Mouse (Mus musculus) myocyte (in vitro differentiated cells): Measurements from ENCODE around the gene 1700018F24Rik.

ENCODE experiments used
- CEBPB ChIP-seq: IDR thresholded peaks from 2 replicates; pipeline ENCODE4 v1.6.1; 2011; ENCODE audit warnings: mild to moderate bottlenecking, moderate library complexity; ENCODE audit not compliant: poor library complexity, insufficient read depth, severe bottlenecking
- E2F4 ChIP-seq: IDR thresholded peaks from one replicate; pipeline ENCODE4 v1.6.1; 2011; ENCODE audit warnings: mild to moderate bottlenecking, control low read depth, moderate library complexity; ENCODE audit not compliant: insufficient read depth
- POLR2A ChIP-seq: IDR thresholded peaks from one replicate; pipeline ENCODE4 v1.6.1; 2011; ENCODE audit warnings: low read depth, mild to moderate bottlenecking, control low read depth, moderate library complexity; ENCODE audit not compliant: insufficient read length
- REST ChIP-seq: IDR thresholded peaks from one replicate; pipeline ENCODE4 v1.6.1; 2011; ENCODE audit warnings: mild to moderate bottlenecking, control low read depth, moderate library complexity; ENCODE audit not compliant: insufficient read depth, insufficient read length
- TCF12 ChIP-seq: IDR thresholded peaks from one replicate; pipeline ENCODE4 v1.6.1; 2011; ENCODE audit warnings: mild to moderate bottlenecking, control low read depth; ENCODE audit not compliant: poor library complexity, insufficient read depth, severe bottlenecking
- USF1 ChIP-seq: IDR thresholded peaks from one replicate; pipeline ENCODE4 v1.6.1; 2011; ENCODE audit warnings: low read depth, mild to moderate bottlenecking, control low read depth, moderate library complexity

DNA sequence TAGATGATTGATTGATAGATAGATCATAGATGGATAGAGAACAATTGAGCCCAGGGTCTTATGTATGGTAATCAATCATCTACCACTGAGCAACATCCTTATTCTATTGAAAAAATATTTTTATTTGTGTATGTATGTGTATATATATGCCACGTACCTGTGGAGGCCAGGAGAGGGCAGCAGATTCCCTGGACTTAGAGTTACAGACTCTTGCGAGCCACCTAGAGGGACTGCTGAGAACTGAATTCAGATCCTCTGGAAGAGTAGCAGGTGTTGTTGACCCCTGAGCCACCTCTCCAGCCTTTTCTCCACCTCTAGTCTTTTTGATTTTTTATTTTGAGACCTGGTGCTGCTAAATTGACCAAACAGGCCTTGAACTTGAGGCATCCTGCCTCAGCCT is 44.3 kb upstream of the 1700018F24Rik start:
- TF ChIP-seq TCF12 = no peak
- no peak for TF ChIP-seq CEBPB
- TF ChIP-seq E2F4 = no peak
- no peak for TF ChIP-seq USF1
- TF ChIP-seq POLR2A = no peak
- no peak for TF ChIP-seq REST
